Mouse (Mus musculus): ENCODE measurements around the gene Bcl11a.

The Bcl11a gene

DNA sequence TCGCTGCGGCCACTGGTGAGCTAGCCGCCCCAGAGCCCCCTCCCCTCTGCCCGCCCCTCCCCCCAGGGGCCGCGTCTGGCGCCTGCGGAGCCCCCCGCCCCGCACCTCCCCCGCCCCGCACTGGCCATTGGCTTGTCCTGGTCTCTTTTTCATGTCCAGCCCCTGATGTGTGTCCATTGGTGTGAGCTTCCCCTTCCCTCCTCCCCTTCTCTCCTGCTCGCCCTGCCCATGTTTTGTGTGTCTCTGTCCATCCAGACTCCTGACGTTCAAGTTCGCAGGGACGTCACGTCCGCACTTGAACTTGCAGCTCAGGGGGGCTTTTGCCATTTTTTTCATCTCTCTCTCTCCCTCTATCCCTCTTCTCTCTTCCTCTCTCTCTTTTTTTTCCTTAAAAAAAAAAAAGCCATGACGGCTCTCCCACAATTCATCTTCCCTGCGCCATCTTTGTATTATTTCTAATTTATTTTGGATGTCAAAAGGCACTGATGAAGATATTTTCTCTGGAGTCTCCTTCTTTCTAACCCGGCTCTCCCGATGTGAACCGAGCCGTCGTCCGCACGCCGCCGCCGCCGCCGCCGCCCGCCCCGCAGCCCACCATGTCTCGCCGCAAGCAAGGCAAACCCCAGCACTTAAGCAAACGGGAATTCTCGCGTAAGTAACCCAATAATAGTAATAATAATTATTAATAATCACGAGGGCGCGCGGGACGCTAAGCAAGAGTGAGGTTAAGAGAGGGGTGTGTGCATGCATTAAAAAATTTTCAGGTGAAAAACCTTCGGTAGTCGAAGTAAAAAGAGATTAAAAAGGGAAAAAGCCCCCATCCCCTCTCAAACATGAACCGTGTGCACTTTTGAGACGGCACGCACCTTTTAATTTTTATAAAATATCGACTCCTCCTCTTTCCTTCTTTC lies at the start of gene Bcl11a:
Bcl11a (plus strand) TSS at position 262 of the 911 bp plus-strand sequence.
- DNase-seq, result no peak

GRCm38 (mm10) chr11:24044025-24044424 lies 33.8 kb upstream of the Bcl11a start:
- no peak for DNase-seq

DNA sequence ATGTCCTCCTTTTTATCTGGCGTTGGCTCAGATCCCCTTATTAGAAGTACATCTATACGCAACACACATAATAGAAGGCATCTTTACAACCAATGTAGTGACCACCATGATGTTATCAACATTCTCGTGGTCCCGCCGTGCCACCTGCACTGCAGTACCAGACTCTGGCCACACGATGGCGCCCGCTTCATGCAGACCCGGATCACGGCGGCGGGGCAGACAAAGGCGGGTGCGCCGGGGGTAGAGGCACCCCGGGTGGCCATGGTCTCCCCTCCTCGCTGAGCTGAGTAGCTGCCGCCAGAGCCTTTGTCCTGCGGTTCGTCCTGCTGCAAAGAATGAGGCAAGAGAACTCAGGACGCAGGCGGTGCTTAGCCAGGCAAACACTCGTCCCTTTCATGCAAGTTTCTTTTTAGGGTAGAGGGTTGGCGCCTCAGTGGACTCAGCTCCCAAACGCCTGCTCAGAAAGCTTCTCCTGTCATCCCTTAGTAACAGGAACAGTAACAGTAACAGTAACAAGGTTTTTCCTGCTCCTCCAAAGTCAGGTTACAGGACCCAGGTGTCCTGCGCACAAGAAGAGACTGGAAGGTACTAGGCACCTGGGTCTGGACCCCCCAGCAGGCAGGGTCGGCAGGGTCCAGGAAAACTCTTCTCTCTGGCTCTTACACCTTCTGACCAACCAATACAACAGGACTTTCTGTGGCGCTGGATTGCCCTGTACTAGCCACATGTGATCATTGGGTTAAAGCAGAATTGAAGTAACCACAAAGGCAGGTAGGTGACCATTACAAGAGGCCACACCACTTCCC lies 28.4 kb upstream of the Bcl11a start:
- peak; percentile 41 for DNase-seq

GRCm38 (mm10) chr11:24050032-24050757 lies 27.7 kb upstream of the Bcl11a start:
- no peak for DNase-seq

- no peak for DNase-seq
Measured at GRCm38 (mm10) chr11:24052882-24053281, 25.0 kb upstream of the Bcl11a start.

DNA sequence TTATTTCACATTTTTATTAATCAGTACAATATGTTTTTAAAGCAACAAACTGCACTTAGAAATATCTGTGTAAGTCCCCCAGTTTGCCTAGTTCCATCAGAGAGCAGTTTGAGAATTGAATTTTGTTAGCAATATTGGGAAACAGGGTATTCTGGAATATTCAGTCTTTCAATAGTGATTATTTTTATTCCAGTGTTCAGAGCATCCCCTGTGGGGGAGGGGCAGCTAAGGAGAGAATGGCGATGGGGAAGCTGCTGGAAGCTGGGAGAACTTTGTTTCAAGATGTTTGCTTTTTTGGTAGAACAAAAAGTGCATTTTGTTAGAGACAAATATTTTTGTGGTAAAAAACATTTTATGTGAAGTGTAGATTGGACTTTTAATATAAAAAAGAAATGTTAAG lies 18.7 kb upstream of the Bcl11a start:
- no peak for DNase-seq

GRCm38 (mm10) chr11:24060428-24060827 lies 17.4 kb upstream of the Bcl11a start:
- DNase-seq, result no peak

- no peak for DNase-seq
Measured at GRCm38 (mm10) chr11:24061819-24062218, 16.0 kb upstream of the Bcl11a start.

DNA sequence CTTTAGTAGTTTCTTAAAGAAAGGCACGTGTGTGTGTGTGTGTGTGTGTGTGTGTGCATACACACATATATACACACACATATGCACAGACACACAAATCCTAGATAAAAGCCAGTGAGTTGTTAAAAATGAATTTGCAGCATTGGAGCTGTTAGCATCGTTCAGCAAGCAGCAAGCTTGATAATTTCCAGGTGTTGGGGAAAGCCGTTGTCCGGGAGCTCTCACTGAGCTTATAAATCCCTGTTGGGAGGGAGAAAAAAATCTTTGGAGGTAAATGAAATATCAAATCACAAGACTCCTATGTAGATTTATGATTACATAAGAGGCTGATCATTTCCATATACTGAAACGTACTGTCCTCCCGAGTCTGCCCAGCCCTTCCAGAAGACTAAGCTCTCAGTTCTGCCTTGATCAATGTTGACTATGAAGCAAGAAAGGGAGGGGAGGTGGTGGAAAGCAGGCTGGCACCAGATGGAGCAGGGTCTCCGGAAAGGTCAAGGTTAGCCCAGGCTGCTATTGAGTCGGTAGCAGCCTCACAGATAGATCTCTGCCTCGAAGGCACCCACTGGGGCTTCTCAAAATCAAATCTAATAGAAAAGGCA lies 15.3 kb upstream of the Bcl11a start:
- no peak for DNase-seq

- no peak for DNase-seq
Measured at GRCm38 (mm10) chr11:24064221-24064620, 13.6 kb upstream of the Bcl11a start.

- DNase-seq, result no peak
Measured at GRCm38 (mm10) chr11:24065313-24065712, 12.5 kb upstream of the Bcl11a start.

DNA sequence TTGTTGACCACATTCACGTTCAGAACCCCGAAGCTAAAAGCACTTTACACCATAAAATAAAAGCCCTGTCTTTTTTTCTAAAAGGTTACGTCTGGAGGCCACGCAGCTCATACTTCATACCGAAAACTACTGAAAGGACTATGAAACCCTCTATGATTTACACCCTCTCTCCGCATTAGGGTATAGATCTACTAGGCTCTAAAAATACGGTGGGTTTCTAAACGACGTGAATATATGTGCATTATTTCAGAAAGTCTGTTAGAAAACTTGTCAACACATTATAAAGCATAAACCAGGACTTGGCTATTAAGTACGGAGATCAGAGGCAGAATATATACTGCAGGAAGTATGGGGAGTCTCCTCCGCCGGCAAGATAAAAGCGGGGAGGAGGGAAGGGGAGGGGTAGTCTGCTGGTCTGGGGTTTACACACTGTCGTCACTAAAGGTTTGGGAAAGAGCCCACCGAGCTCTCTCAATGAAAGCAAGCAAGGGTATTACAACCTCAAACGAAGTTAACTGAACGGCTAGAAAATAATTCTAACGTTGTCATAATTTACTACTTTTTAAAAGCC lies 3.8 kb upstream of the Bcl11a start:
- DNase-seq, result no peak

GRCm38 (mm10) chr11:24074634-24075104 lies 3.2 kb upstream of the Bcl11a start, which contains the start of gene A830031A19Rik:
Gene A830031A19Rik, minus strand, starts transcription at chr11:24075054.
- no peak for DNase-seq

- no peak for DNase-seq
Measured at GRCm38 (mm10) chr11:24075486-24076126, 2.2 kb upstream of the Bcl11a start.

DNA sequence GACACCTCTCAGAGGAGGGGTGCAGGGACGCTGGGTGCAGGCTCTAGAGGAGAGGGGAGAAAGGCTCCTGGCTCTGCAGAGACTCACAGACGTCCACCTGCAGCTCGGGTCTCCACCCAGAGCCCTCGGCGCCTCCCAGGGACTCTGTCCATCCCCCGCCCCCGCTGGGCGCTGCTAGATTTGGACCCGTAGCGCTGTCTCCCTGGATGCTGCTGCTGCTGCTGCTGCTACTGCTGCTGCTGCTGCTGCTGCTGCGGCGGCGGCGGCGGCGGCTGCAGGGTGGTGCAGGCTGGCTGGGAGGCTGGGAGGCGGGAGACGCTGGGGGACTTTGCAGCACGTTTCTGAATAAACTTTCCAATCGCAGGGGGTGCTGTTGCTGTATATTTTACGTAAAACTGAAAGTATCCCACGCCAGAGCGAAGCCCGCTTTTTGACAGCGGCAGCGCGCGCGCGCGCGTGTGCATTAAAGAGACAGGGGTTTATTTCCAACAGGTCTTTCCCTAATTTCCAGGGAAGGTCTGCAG lies 1.7 kb upstream of the Bcl11a start:
- DNase-seq, result no peak

- no peak for DNase-seq
Measured at GRCm38 (mm10) chr11:24076821-24077730, 780 bp upstream of the Bcl11a start.

DNA sequence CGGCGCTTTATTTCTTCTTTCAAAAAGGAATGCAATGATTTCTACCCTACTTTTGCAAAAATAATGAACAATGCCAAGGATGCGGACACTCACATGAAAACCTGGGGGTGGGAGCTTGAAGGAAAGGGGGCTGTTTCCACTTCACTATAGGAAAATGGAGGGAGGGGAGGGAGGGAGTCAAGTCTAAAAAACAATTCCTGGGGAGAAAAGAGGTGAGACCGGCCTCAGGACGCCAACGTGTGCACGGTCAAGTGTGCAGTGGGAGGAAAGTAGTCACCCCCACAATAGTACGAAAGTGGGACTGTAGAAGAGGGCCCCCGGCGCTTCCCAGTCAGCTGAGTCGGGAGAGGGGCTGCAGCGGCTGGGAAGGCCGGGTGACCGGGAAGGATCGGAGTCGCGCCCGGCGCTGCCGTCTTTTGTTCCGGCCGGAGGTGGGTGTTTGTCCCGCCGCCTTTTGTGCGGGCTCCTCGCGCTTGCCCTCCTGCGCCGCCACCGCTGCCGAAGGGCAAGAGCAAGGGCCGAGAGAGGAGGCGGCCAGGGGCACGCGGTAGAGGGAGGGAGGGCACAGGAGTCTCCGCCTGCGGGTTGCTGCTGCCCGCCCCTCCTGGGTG lies 955 bp downstream of the Bcl11a start:
- DNase-seq, result no peak

GRCm38 (mm10) chr11:24079392-24080391 lies 1.8 kb downstream of the Bcl11a start:
- DNase-seq, result no peak

All from cerebellum, adult 11 months (tissue).